Mouse (Mus musculus) forebrain, embryonic 13.5 days (tissue): ENCODE results near the gene Mapkapk2. TPM values are rescaled to one million over a fixed set of nuclear protein-coding genes. Genes with fewer than 3 reads are reported as not detected.

Source experiments
- ATAC-seq: fragments of 200-750 bp; cut with Nextera tagmentation; 2 replicates; pipeline ENCODE4 v1.8.0; 2017
- H3K27ac ChIP-seq: fragments of 300-500 bp; sonication (generic); 2 replicates; pipeline ENCODE4 v1.5.1; 2015; ENCODE audit warnings: inconsistent platforms, mild to moderate bottlenecking, moderate library complexity
- H3K27me3 ChIP-seq: fragments of 300-500 bp; sonication (generic); 2 replicates; pipeline ENCODE4 v1.6.1; 2015; ENCODE audit warnings: mild to moderate bottlenecking, inconsistent platforms
- H3K36me3 ChIP-seq: fragments of 300-500 bp; sonication (generic); 2 replicates; pipeline ENCODE4 v1.6.1; 2015; ENCODE audit warnings: mild to moderate bottlenecking, inconsistent platforms; ENCODE audit not compliant: poor library complexity, severe bottlenecking
- H3K4me1 ChIP-seq: fragments of 300-500 bp; sonication (generic); 2 replicates; pipeline ENCODE4 v1.6.1; 2015; ENCODE audit warnings: inconsistent platforms
- H3K4me2 ChIP-seq: fragments of 300-500 bp; sonication (generic); 2 replicates; pipeline ENCODE4 v1.6.1; 2015; ENCODE audit warnings: inconsistent platforms, mild to moderate bottlenecking, moderate library complexity
- H3K4me3 ChIP-seq: fragments of 300-500 bp; sonication (generic); 2 replicates; pipeline ENCODE4 v1.5.1; 2015; ENCODE audit warnings: mild to moderate bottlenecking, inconsistent platforms
- H3K9ac ChIP-seq: fragments of 300-500 bp; sonication (generic); 2 replicates; pipeline ENCODE4 v1.6.1; 2015; ENCODE audit warnings: mild to moderate bottlenecking, inconsistent platforms
- H3K9me3 ChIP-seq: fragments of 300-500 bp; sonication (generic); replicated peaks from 2 replicates; pipeline ENCODE4 v1.6.1; 2016; ENCODE audit warnings: inconsistent platforms
- WGBS: fragments of 180-500 bp; shearing (Covaris S2); methylation state at CpG from one replicate; pipeline ENCODE4 v1.1.7; 2015; 5-methylcytosine and 5-hydroxymethylcytosine counted together
- polyA plus RNA-seq: library from polyadenylated mRNA; unstranded; fragments of >200 nt; fragmentation: Nextera tagmentation; extraction: Ambion mirVana; gene quantifications from 2 replicates; pipeline ENCODE4 v1.2.1, GENCODE M21; 2015

The Mapkapk2 gene
- polyA plus RNA-seq, 1 experiment from 2014 or later = 28.4 TPM

- no peak overlapping the region for H3K9ac ChIP-seq
- H3K4me1 ChIP-seq = peaks cover 28% of the 10 kb centered on the region
- H3K27me3 ChIP-seq = no peaks in the 10 kb centered on the region
- H3K4me3 ChIP-seq = no peak overlapping the region
- H3K36me3 ChIP-seq = peaks cover 58% of the 10 kb centered on the region
- H3K4me2 ChIP-seq = no peak overlapping the region
- no peaks in the 10 kb centered on the region for H3K9me3 ChIP-seq
- ATAC-seq = peak; percentile 34; the same call in 1 of the 2 replicates
- 65% methylated on average over 4 of the region's 4 CpGs for WGBS
- no peak overlapping the region for H3K27ac ChIP-seq
These were observed 44.0 kb downstream of the Mapkapk2 start for GRCm38 (mm10) chr1:131053656-131054055.

GRCm38 (mm10) chr1:131053239-131053638 lies 44.4 kb downstream of the Mapkapk2 start:
- peak; percentile 75 for ATAC-seq
- Histone ChIP-seq H3K27ac (0 out of 2 replicates have a peak overlapping the region, but pooled peaks have one; percentile 3), H3K4me3 (no peak overlapping the region), H3K9me3 (no peaks in the 10 kb centered on the region), H3K4me2 (no peak overlapping the region), H3K36me3 (peaks cover 58% of the 10 kb centered on the region), H3K4me1 (peaks cover 24% of the 10 kb centered on the region), H3K9ac (no peak overlapping the region), H3K27me3 (no peaks in the 10 kb centered on the region)
- WGBS = 6% methylated on average over 8 of the region's 8 CpGs

GRCm38 (mm10) chr1:131051073-131051472 lies 46.6 kb downstream of the Mapkapk2 start:
- Histone ChIP-seq H3K36me3 (peaks cover 37% of the 10 kb centered on the region), H3K27me3 (no peaks in the 10 kb centered on the region), H3K4me3 (no peak overlapping the region), H3K4me1 (peaks cover 22% of the 10 kb centered on the region; the same call in 1 of the 2 replicates), H3K9ac (no peak overlapping the region; the same call in 1 of the 2 replicates), H3K27ac (no peak overlapping the region; the same call in 1 of the 2 replicates), H3K4me2 (no peak overlapping the region), H3K9me3 (no peaks in the 10 kb centered on the region)
- no peak; the same call in 1 of the 2 replicates for ATAC-seq
- WGBS = 40% methylated on average over 7 of the region's 7 CpGs

GRCm38 (mm10) chr1:131050617-131051016 lies 47.0 kb downstream of the Mapkapk2 start:
- 91% methylated on average over 5 of the region's 5 CpGs for WGBS
- Histone ChIP-seq H3K4me3 (no peak overlapping the region), H3K27me3 (no peaks in the 10 kb centered on the region), H3K36me3 (peaks cover 32% of the 10 kb centered on the region), H3K27ac (no peak overlapping the region), H3K4me1 (peaks cover 22% of the 10 kb centered on the region; the same call in 1 of the 2 replicates), H3K4me2 (no peak overlapping the region), H3K9me3 (no peaks in the 10 kb centered on the region), H3K9ac (no peak overlapping the region)
- ATAC-seq = no peak

GRCm38 (mm10) chr1:131050011-131050410 lies 47.6 kb downstream of the Mapkapk2 start:
- peaks cover 22% of the 10 kb centered on the region; the same call in 1 of the 2 replicates for H3K4me1 ChIP-seq
- ATAC-seq = no peak
- no peaks in the 10 kb centered on the region for H3K27me3 ChIP-seq
- H3K9me3 ChIP-seq = no peaks in the 10 kb centered on the region
- H3K27ac ChIP-seq = no peak overlapping the region
- H3K9ac ChIP-seq = no peak overlapping the region
- H3K4me2 ChIP-seq = no peak overlapping the region
- 93% methylated on average over 5 of the region's 5 CpGs for WGBS
- no peak overlapping the region for H3K4me3 ChIP-seq
- H3K36me3 ChIP-seq = peaks cover 26% of the 10 kb centered on the region

- Histone ChIP-seq H3K27me3 (no peaks in the 10 kb centered on the region), H3K27ac (no peak overlapping the region), H3K9ac (no peak overlapping the region), H3K36me3 (peaks cover 20% of the 10 kb centered on the region), H3K4me3 (no peak overlapping the region), H3K4me2 (no peak overlapping the region), H3K4me1 (peaks cover 22% of the 10 kb centered on the region; the same call in 1 of the 2 replicates), H3K9me3 (no peaks in the 10 kb centered on the region)
- no peak for ATAC-seq
- WGBS = 88% methylated on average over 5 of the region's 5 CpGs
These were observed 48.2 kb downstream of the Mapkapk2 start for GRCm38 (mm10) chr1:131049361-131049806.

GRCm38 (mm10) chr1:131048946-131049345 lies 48.7 kb downstream of the Mapkapk2 start:
- Histone ChIP-seq H3K36me3 (peaks cover 16% of the 10 kb centered on the region), H3K9me3 (no peaks in the 10 kb centered on the region), H3K4me3 (no peak overlapping the region), H3K4me2 (no peak overlapping the region), H3K9ac (no peak overlapping the region), H3K27ac (no peak overlapping the region), H3K27me3 (no peaks in the 10 kb centered on the region), H3K4me1 (peaks cover 22% of the 10 kb centered on the region; the same call in 1 of the 2 replicates)
- no peak for ATAC-seq
- WGBS = 91% methylated on average over 8 of the region's 8 CpGs

GRCm38 (mm10) chr1:131048121-131048863 lies 49.3 kb downstream of the Mapkapk2 start:
- WGBS = 81% methylated on average over 6 of the region's 6 CpGs
- H3K9me3 ChIP-seq = no peaks in the 10 kb centered on the region
- no peak overlapping the region for H3K4me3 ChIP-seq

GRCm38 (mm10) chr1:131046607-131047006 lies 51.0 kb downstream of the Mapkapk2 start:
- no peaks in the 10 kb centered on the region for H3K36me3 ChIP-seq
- no peak for ATAC-seq
- H3K27ac ChIP-seq = no peak overlapping the region
- H3K4me3 ChIP-seq = no peak overlapping the region
- WGBS = 86% methylated on average over 10 of the region's 10 CpGs
- no peaks in the 10 kb centered on the region for H3K27me3 ChIP-seq
- H3K4me1 ChIP-seq = peaks cover 11% of the 10 kb centered on the region; the same call in 1 of the 2 replicates
- no peaks in the 10 kb centered on the region for H3K9me3 ChIP-seq
- H3K4me2 ChIP-seq = no peak overlapping the region
- H3K9ac ChIP-seq = no peak overlapping the region

More at GRCm38 (mm10) chr1:131048121-131048863, 49.3 kb downstream of the Mapkapk2 start:
- Histone ChIP-seq H3K4me1 (peaks cover 16% of the 10 kb centered on the region; the same call in 1 of the 2 replicates), H3K4me2 (no peak overlapping the region), H3K36me3 (peaks cover 13% of the 10 kb centered on the region; the same call in 1 of the 2 replicates), H3K27ac (no peak overlapping the region), H3K9ac (no peak overlapping the region), H3K27me3 (no peaks in the 10 kb centered on the region)
- no peak for ATAC-seq

- H3K27ac ChIP-seq = no peak overlapping the region
- no peaks in the 10 kb centered on the region for H3K9me3 ChIP-seq
- peaks cover 4% of the 10 kb centered on the region; the same call in 1 of the 2 replicates for H3K4me1 ChIP-seq
- no peak overlapping the region for H3K4me3 ChIP-seq
- 81% methylated on average over 2 of the region's 2 CpGs for WGBS
- H3K4me2 ChIP-seq = no peak overlapping the region
- H3K9ac ChIP-seq = no peak overlapping the region
- H3K36me3 ChIP-seq = no peaks in the 10 kb centered on the region
- H3K27me3 ChIP-seq = no peaks in the 10 kb centered on the region
- ATAC-seq = no peak
These were observed 51.8 kb downstream of the Mapkapk2 start for GRCm38 (mm10) chr1:131045723-131046355.

GRCm38 (mm10) chr1:131043636-131044035 lies 54.0 kb downstream of the Mapkapk2 start:
- WGBS = 93% methylated on average over 4 of the region's 4 CpGs
- no peaks in the 10 kb centered on the region for H3K9me3 ChIP-seq
- H3K9ac ChIP-seq = no peak overlapping the region
- H3K36me3 ChIP-seq = no peaks in the 10 kb centered on the region
- H3K27me3 ChIP-seq = no peaks in the 10 kb centered on the region
- H3K27ac ChIP-seq = no peak overlapping the region
- no peaks in the 10 kb centered on the region for H3K4me1 ChIP-seq
- ATAC-seq = no peak
- no peak overlapping the region for H3K4me2 ChIP-seq
- H3K4me3 ChIP-seq = no peak overlapping the region

GRCm38 (mm10) chr1:131042721-131043120 lies 54.9 kb downstream of the Mapkapk2 start:
- H3K4me3 ChIP-seq = no peak overlapping the region
- no peaks in the 10 kb centered on the region for H3K4me1 ChIP-seq
- H3K36me3 ChIP-seq = no peaks in the 10 kb centered on the region
- H3K9me3 ChIP-seq = no peaks in the 10 kb centered on the region
- no peak overlapping the region for H3K9ac ChIP-seq
- no peak overlapping the region for H3K4me2 ChIP-seq
- no peak overlapping the region for H3K27ac ChIP-seq
- no peak for ATAC-seq
- no peaks in the 10 kb centered on the region for H3K27me3 ChIP-seq
- WGBS = 93% methylated on average over 3 of the region's 3 CpGs
